Mouse (Mus musculus) ES-E14 (cell line): Measurements from ENCODE around the gene Psmb3.

Experiments used
- MAFK ChIP-seq: IDR thresholded peaks from 2 replicates; pipeline ENCODE4 v1.6.1; 2014; ENCODE audit warnings: mild to moderate bottlenecking, low read depth, low read length, inconsistent platforms; ENCODE audit not compliant: insufficient read depth
- ZNF384 ChIP-seq: IDR thresholded peaks from 2 replicates; pipeline ENCODE4 v1.6.1; 2012; ENCODE audit warnings: low read depth, low read length, inconsistent platforms

DNA sequence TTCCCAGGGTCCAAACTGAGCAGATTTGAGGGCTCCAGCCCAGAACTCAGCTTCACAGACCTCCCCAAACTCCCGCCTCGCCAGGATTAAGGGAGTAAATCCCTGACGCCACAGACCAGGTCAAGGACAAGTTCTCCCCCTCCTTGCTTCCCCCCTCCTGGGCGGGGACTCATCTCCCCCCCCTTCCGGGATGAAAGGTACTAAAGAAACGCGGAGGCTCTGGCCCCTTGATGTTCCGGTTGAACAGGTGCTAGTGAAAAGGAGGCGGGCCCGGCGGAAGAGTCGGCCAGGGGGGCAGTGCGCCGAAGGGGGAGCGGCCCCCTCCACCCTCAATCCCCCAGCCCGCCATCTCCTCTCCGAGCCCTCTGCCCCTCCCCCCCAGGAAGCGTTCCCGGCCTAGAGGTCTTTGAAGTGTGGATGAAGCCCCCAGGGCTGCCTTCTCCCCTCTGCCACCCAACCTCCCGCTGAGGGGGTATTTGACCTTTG lies 41.5 kb upstream of the Psmb3 start:
- no peak for TF ChIP-seq ZNF384
- no peak for TF ChIP-seq MAFK
